Mouse (Mus musculus) neural tube, embryonic 14.5 days (tissue): Measurements from ENCODE around the gene Cebpa. TPM values are rescaled to one million over a fixed set of nuclear protein-coding genes. Genes with fewer than 3 reads are reported as not detected.

Experiments used
- ATAC-seq: fragments of 200-750 bp; cut with Nextera tagmentation; 2 replicates; pipeline ENCODE4 v1.8.0; 2017; ENCODE audit warnings: low read depth, mild to moderate bottlenecking, moderate TSS enrichment, moderate library complexity
- H3K27ac ChIP-seq: fragments of 300-500 bp; sonication (generic); 2 replicates; pipeline ENCODE4 v1.5.1; 2014; ENCODE audit warnings: low read depth, mild to moderate bottlenecking, control low read depth, low read length, moderate library complexity, mixed read lengths
- H3K27me3 ChIP-seq: fragments of 300-500 bp; sonication (generic); 2 replicates; pipeline ENCODE4 v1.6.1; 2014; ENCODE audit warnings: low read length; ENCODE audit not compliant: control insufficient read depth, insufficient read depth
- H3K36me3 ChIP-seq: fragments of 300-500 bp; sonication (generic); 2 replicates; pipeline ENCODE4 v1.6.1; 2014; ENCODE audit warnings: low read length, mixed read lengths; ENCODE audit not compliant: control insufficient read depth, insufficient read depth
- H3K4me1 ChIP-seq: fragments of 300-500 bp; sonication (generic); 2 replicates; pipeline ENCODE4 v1.6.1; 2014; ENCODE audit warnings: low read length; ENCODE audit not compliant: control insufficient read depth, insufficient read depth
- H3K4me2 ChIP-seq: fragments of 300-500 bp; sonication (generic); 2 replicates; pipeline ENCODE4 v1.6.1; 2014; ENCODE audit warnings: mild to moderate bottlenecking, low read depth, low read length, control low read depth
- H3K4me3 ChIP-seq: fragments of 300-500 bp; sonication (generic); 2 replicates; pipeline ENCODE4 v1.5.1; 2014; ENCODE audit warnings: low read depth, low read length, control low read depth, mixed read lengths
- H3K9ac ChIP-seq: fragments of 300-500 bp; sonication (generic); replicated peaks from 2 replicates; pipeline ENCODE4 v1.6.1; 2014; ENCODE audit warnings: low read depth, mild to moderate bottlenecking, control low read depth, low read length, mixed read lengths
- H3K9me3 ChIP-seq: fragments of 300-500 bp; sonication (generic); 2 replicates; pipeline ENCODE4 v1.6.1; 2016; ENCODE audit warnings: low read length; ENCODE audit not compliant: control insufficient read depth
- WGBS: fragments of 180-500 bp; shearing (Covaris S2); extraction: QIAGEN DNeasy Blood & Tissue Kit; methylation state at CpG from one replicate; pipeline ENCODE4 v1.1.7; 2014; 5-methylcytosine and 5-hydroxymethylcytosine counted together
- polyA plus RNA-seq: library from polyadenylated mRNA; unstranded; fragments of >200 nt; fragmentation: Nextera tagmentation; extraction: Ambion mirVana; gene quantifications from 2 replicates; pipeline ENCODE4 v1.2.1, GENCODE M21; 2014

Cebpa gene
- polyA plus RNA-seq, 1 experiment from 2014 or later: 0.62 TPM

- WGBS: under 1% methylated on average over 25 of the region's 25 CpGs
Observed at GRCm38 (mm10) chr7:35117761-35118098, 1.4 kb upstream of the Cebpa start.

GRCm38 (mm10) chr7:35118099-35118781, 853 bp upstream of the Cebpa start:
- no peak overlapping the region for H3K27ac ChIP-seq
- H3K36me3 ChIP-seq: no peaks in the 10 kb centered on the region
- no peaks in the 10 kb centered on the region for H3K9me3 ChIP-seq
- 1% methylated on average over 49 of the region's 49 CpGs for WGBS
- peaks cover 37% of the 10 kb centered on the region for H3K27me3 ChIP-seq
- peaks cover 23% of the 10 kb centered on the region for H3K4me1 ChIP-seq
- H3K9ac ChIP-seq: peak overlapping the region; percentile 50
- H3K4me3 ChIP-seq: peak overlapping the region; percentile 49
- H3K4me2 ChIP-seq: peak overlapping the region; percentile 100
- peak; percentile 57; the same call in 1 of the 2 replicates for ATAC-seq

More at GRCm38 (mm10) chr7:35117761-35118098, 1.4 kb upstream of the Cebpa start:
- Histone ChIP-seq H3K9ac (peak overlapping the region; percentile 50; the same call in 1 of the 2 replicates), H3K27ac (no peak overlapping the region), H3K4me1 (peaks cover 23% of the 10 kb centered on the region), H3K4me2 (peak overlapping the region; percentile 100), H3K4me3 (peak overlapping the region; percentile 49), H3K27me3 (peaks cover 36% of the 10 kb centered on the region), H3K9me3 (no peaks in the 10 kb centered on the region), H3K36me3 (no peaks in the 10 kb centered on the region)
- no peak for ATAC-seq

- Histone ChIP-seq H3K27me3 (peaks cover 37% of the 10 kb centered on the region), H3K27ac (no peak overlapping the region), H3K4me1 (peaks cover 23% of the 10 kb centered on the region), H3K9ac (peak overlapping the region; percentile 50), H3K36me3 (no peaks in the 10 kb centered on the region), H3K4me2 (peak overlapping the region; percentile 100), H3K9me3 (no peaks in the 10 kb centered on the region), H3K4me3 (peak overlapping the region; percentile 49)
- WGBS: under 1% methylated on average over 51 of the region's 83 CpGs
- peak; percentile 14; the same call in 1 of the 2 replicates for ATAC-seq
Observed at GRCm38 (mm10) chr7:35119506-35120145, 533 bp downstream of the Cebpa start.

GRCm38 (mm10) chr7:35120146-35120691, 1.1 kb downstream of the Cebpa start:
- Histone ChIP-seq H3K36me3 (no peaks in the 10 kb centered on the region), H3K4me2 (peak overlapping the region; percentile 100), H3K27me3 (peaks cover 37% of the 10 kb centered on the region), H3K4me1 (peaks cover 23% of the 10 kb centered on the region), H3K27ac (no peak overlapping the region), H3K4me3 (peak overlapping the region; percentile 49), H3K9ac (peak overlapping the region; percentile 50), H3K9me3 (no peaks in the 10 kb centered on the region)
- under 1% methylated on average over 52 of the region's 53 CpGs for WGBS
- ATAC-seq: no peak

- no peaks in the 10 kb centered on the region for H3K9me3 ChIP-seq
- 40% methylated on average over 8 of the region's 8 CpGs for WGBS
- ATAC-seq: no peak
- H3K36me3 ChIP-seq: no peaks in the 10 kb centered on the region
- H3K27me3 ChIP-seq: peaks cover 37% of the 10 kb centered on the region
- H3K4me3 ChIP-seq: 0 out of 2 replicates have a peak overlapping the region, but pooled peaks have one; percentile 5
- no peak overlapping the region for H3K9ac ChIP-seq
- peaks cover 23% of the 10 kb centered on the region for H3K4me1 ChIP-seq
- H3K4me2 ChIP-seq: peak overlapping the region; percentile 18; the same call in 1 of the 2 replicates
- H3K27ac ChIP-seq: no peak overlapping the region
Observed at GRCm38 (mm10) chr7:35121150-35121549, 2.1 kb downstream of the Cebpa start.

GRCm38 (mm10) chr7:35122401-35123320, 3.6 kb downstream of the Cebpa start:
- peaks cover 24% of the 10 kb centered on the region for H3K27me3 ChIP-seq
- 70% methylated on average over 10 of the region's 10 CpGs for WGBS
- no peaks in the 10 kb centered on the region for H3K36me3 ChIP-seq
- no peak overlapping the region for H3K27ac ChIP-seq
- ATAC-seq: no peak
- H3K9ac ChIP-seq: no peak overlapping the region
- no peak overlapping the region for H3K4me2 ChIP-seq
- H3K4me1 ChIP-seq: peaks cover 22% of the 10 kb centered on the region
- H3K4me3 ChIP-seq: no peak overlapping the region
- H3K9me3 ChIP-seq: no peaks in the 10 kb centered on the region

- Histone ChIP-seq H3K4me1 (peaks cover 16% of the 10 kb centered on the region), H3K4me3 (no peak overlapping the region), H3K9ac (no peak overlapping the region), H3K9me3 (no peaks in the 10 kb centered on the region), H3K4me2 (no peak overlapping the region), H3K27me3 (peaks cover 21% of the 10 kb centered on the region), H3K27ac (no peak overlapping the region), H3K36me3 (no peaks in the 10 kb centered on the region)
- ATAC-seq: no peak
- 48% methylated on average over 10 of the region's 10 CpGs for whole genome bisulfite sequencing
Observed at GRCm38 (mm10) chr7:35123431-35123953, 4.4 kb downstream of the Cebpa start.

GRCm38 (mm10) chr7:35124216-35124615, 5.1 kb downstream of the Cebpa start:
- ATAC-seq: no peak
- WGBS: 39% methylated on average over 5 of the region's 5 CpGs
- no peak overlapping the region for H3K27ac ChIP-seq
- H3K36me3 ChIP-seq: no peaks in the 10 kb centered on the region
- H3K27me3 ChIP-seq: peaks cover 21% of the 10 kb centered on the region
- peaks cover 13% of the 10 kb centered on the region for H3K4me1 ChIP-seq
- H3K4me2 ChIP-seq: no peak overlapping the region
- H3K9me3 ChIP-seq: no peaks in the 10 kb centered on the region
- H3K9ac ChIP-seq: no peak overlapping the region
- no peak overlapping the region for H3K4me3 ChIP-seq
